In genomic region chr5:25245806-25246472, GRCm38 (mm10) we compare ENCODE assay signal across 38 mouse cellular contexts. TPM values are rescaled to one million over a fixed set of nuclear protein-coding genes. Genes with fewer than 3 reads are reported as not detected.
DNase-seq lines count a peak whose midpoint lies in the region; ATAC-seq and TF ChIP-seq lines count a peak whose summit lies in the region.
"Had no signal": no experiment of that assay in that cellular context is flagged by ENCODE, and none has a peak within 500 bp of the region (broad histone marks: within the 10 kb centered on the region; RNA-seq: fewer than 3 reads in every experiment).

No protein-coding gene starts in this region.

- TF ChIP-seq CTCF in midbrain, postnatal 0 days (IDR thresholded peaks at IDR 0.05), result no peak

- peaks cover 21% of the 10 kb centered on the region for H3K36me3 ChIP-seq in kidney, embryonic 15.5 days
- 0 out of 2 replicates have a peak, but pooled peaks cover 3% of the 10 kb centered on the region for H3K36me3 ChIP-seq in midbrain, embryonic 11.5 days (ENCODE audit: control insufficient read depth, insufficient read depth, low read length)
- H3K36me3 ChIP-seq in midbrain, postnatal 0 days (ENCODE audit: insufficient read depth, low read length), result peaks cover 12% of the 10 kb centered on the region; the same call in 1 of the 2 replicates

- peak overlapping the region; percentile 52 for H3K27ac ChIP-seq in kidney, embryonic 15.5 days
- H3K27ac ChIP-seq in midbrain, embryonic 11.5 days (ENCODE audit: low read depth, low read length), result no peak overlapping the region
- H3K27ac ChIP-seq in midbrain, postnatal 0 days (ENCODE audit: low read depth, low read length), result no peak overlapping the region
- H3K27ac ChIP-seq: embryonic facial prominence, embryonic 13.5 days; heart, embryonic 15.5 days; hindbrain, embryonic 12.5 days; hindbrain, postnatal 0 days; intestine, embryonic 15.5 days; limb, embryonic 10.5 days; limb, embryonic 15.5 days; midbrain, embryonic 10.5 days; neural tube, embryonic 12.5 days had no signal

- no peak overlapping the region for H3K4me2 ChIP-seq in kidney, embryonic 15.5 days
- H3K4me2 ChIP-seq in midbrain, embryonic 11.5 days, result no peak overlapping the region
- H3K4me2 ChIP-seq in midbrain, postnatal 0 days (ENCODE audit: low read depth, low read length, poor library complexity, severe bottlenecking), result no peak overlapping the region
- H3K4me2 ChIP-seq: embryonic facial prominence, embryonic 13.5 days; heart, embryonic 15.5 days; hindbrain, embryonic 12.5 days; intestine, embryonic 15.5 days; limb, embryonic 15.5 days; neural tube, embryonic 12.5 days had no signal

- H3K4me1 ChIP-seq in kidney, embryonic 15.5 days, result 0 out of 2 replicates have a peak, but pooled peaks cover 7% of the 10 kb centered on the region
- no peaks in the 10 kb centered on the region for H3K4me1 ChIP-seq in midbrain, embryonic 11.5 days (ENCODE audit: control insufficient read depth, insufficient read depth, low read length)
- H3K4me1 ChIP-seq in midbrain, postnatal 0 days (ENCODE audit: insufficient read depth, low read length), result no peaks in the 10 kb centered on the region
- H3K4me1 ChIP-seq: embryonic facial prominence, embryonic 13.5 days; heart, embryonic 15.5 days; hindbrain, embryonic 12.5 days; intestine, embryonic 15.5 days; limb, embryonic 10.5 days; limb, embryonic 15.5 days; midbrain, embryonic 10.5 days; neural tube, embryonic 12.5 days had no signal

- H3K27me3 ChIP-seq in kidney, embryonic 15.5 days, result no peaks in the 10 kb centered on the region
- no peaks in the 10 kb centered on the region for H3K27me3 ChIP-seq in midbrain, embryonic 11.5 days (ENCODE audit: control insufficient read depth, insufficient read depth, low read length)
- no peaks in the 10 kb centered on the region for H3K27me3 ChIP-seq in midbrain, postnatal 0 days (ENCODE audit: insufficient read depth, low read length)
- H3K27me3 ChIP-seq: embryonic facial prominence, embryonic 13.5 days; heart, embryonic 15.5 days; hindbrain, embryonic 12.5 days; intestine, embryonic 15.5 days; limb, embryonic 15.5 days; neural tube, embryonic 12.5 days had no signal

- H3K9ac ChIP-seq in kidney, embryonic 15.5 days, result no peak overlapping the region
- no peak overlapping the region for H3K9ac ChIP-seq in midbrain, embryonic 11.5 days (ENCODE audit: low read length)
- H3K9ac ChIP-seq in midbrain, postnatal 0 days (replicated peaks; ENCODE audit: low read length, poor library complexity, severe bottlenecking), result no peak overlapping the region
- H3K9ac ChIP-seq: embryonic facial prominence, embryonic 13.5 days; heart, embryonic 15.5 days; hindbrain, embryonic 12.5 days; intestine, embryonic 15.5 days; limb, embryonic 15.5 days; neural tube, embryonic 12.5 days had no signal

- DNase-seq in adrenal gland, adult 2 months, result peak; percentile 41
- DNase-seq in adrenal gland, adult 18-20 months (ENCODE audit: low spot score in 2 of 2), result no peak
- no peak for DNase-seq in kidney, adult 11 months
- DNase-seq in midbrain, embryonic 11.5 days (ENCODE audit: low spot score, missing footprints), result peak; percentile 35
- DNase-seq in midbrain, postnatal 0 days (ENCODE audit: low spot score), result no peak
- DNase-seq in kidney, postnatal 14 days, result peak; percentile 54
- no peak for DNase-seq in frontal cortex, adult 2 months (ENCODE audit: extremely low spot score in 1 of 2, low spot score in 1 of 2)
- DNase-seq: adrenal gland, postnatal 14 days; cerebellum, adult 11 months; cerebellum, adult 9-10 months; cerebellum, postnatal 36 days; layer of hippocampus, postnatal 36 days; right cerebral cortex, adult 18-20 months; right cerebral cortex, postnatal 4 days; thymus, adult 2 months; thymus, postnatal 36 days had no signal

- H3K9me3 ChIP-seq in kidney, embryonic 15.5 days (replicated peaks), result no peaks in the 10 kb centered on the region
- H3K9me3 ChIP-seq in midbrain, embryonic 11.5 days (ENCODE audit: control insufficient read depth, low read length), result no peaks in the 10 kb centered on the region
- no peaks in the 10 kb centered on the region for H3K9me3 ChIP-seq in midbrain, postnatal 0 days (ENCODE audit: low read length)
- H3K9me3 ChIP-seq: embryonic facial prominence, embryonic 13.5 days; heart, embryonic 15.5 days; hindbrain, embryonic 12.5 days; intestine, embryonic 15.5 days; limb, embryonic 10.5 days; limb, embryonic 15.5 days; midbrain, embryonic 10.5 days; neural tube, embryonic 12.5 days had no signal

- H3K4me3 ChIP-seq in kidney, embryonic 15.5 days (replicated peaks), result no peak overlapping the region
- H3K4me3 ChIP-seq in midbrain, embryonic 11.5 days (ENCODE audit: low read depth, low read length), result no peak overlapping the region
- no peak overlapping the region for H3K4me3 ChIP-seq in midbrain, postnatal 0 days (ENCODE audit: low read depth, low read length)
- H3K4me3 ChIP-seq: embryonic facial prominence, embryonic 13.5 days; heart, embryonic 15.5 days; hindbrain, embryonic 12.5 days; intestine, embryonic 15.5 days; limb, embryonic 10.5 days; limb, embryonic 15.5 days; midbrain, embryonic 10.5 days; myocyte; neural tube, embryonic 12.5 days had no signal

- WGBS in kidney, embryonic 15.5 days, result 69% methylated on average over 10 of the region's 10 CpGs
- WGBS in midbrain, embryonic 11.5 days, result 87% methylated on average over 10 of the region's 10 CpGs
- WGBS in midbrain, postnatal 0 days, result 94% methylated on average over 10 of the region's 10 CpGs

- ATAC-seq in kidney, embryonic 15.5 days (replicated peaks; ENCODE audit: low FRiP score), result no peak
- no peak for ATAC-seq in midbrain, embryonic 11.5 days (ENCODE audit: low FRiP score)
- ATAC-seq in midbrain, postnatal 0 days (ENCODE audit: low FRiP score), result no peak
- ATAC-seq: forebrain, embryonic 16.5 days; hindbrain, postnatal 0 days; intestine, embryonic 15.5 days; lung, postnatal 0 days; midbrain, embryonic 16.5 days had no signal

RNA-seq across cellular contexts. Expression of gene E130116L18Rik, which starts 23.0 kb away (rescaled TPM):
- total RNA-seq in adrenal gland, adult 2 months (2021), result not detected
- 2.1 TPM in 1 of 2 replicates, not detected in the other for polyA plus RNA-seq in adrenal gland, adult 2 months (2012; rRNA removed)
- total RNA-seq in adrenal gland, adult 18-20 months (2021), result not detected
- 1.9 TPM in 1 of 2 replicates, not detected in the other for polyA plus RNA-seq in kidney, embryonic 15.5 days (2015; fragmentation: Nextera tagmentation; extraction: Ambion mirVana)
- not detected in 2 replicates for polyA plus RNA-seq in midbrain, embryonic 11.5 days (2014; fragmentation: Nextera tagmentation; extraction: Ambion mirVana)
- not detected in 2 replicates for total RNA-seq in midbrain, postnatal 0 days (2014; rRNA removed)
- polyA plus RNA-seq in midbrain, postnatal 0 days (2015; fragmentation: Nextera tagmentation; extraction: Ambion mirVana), result 1.5 TPM in 1 of 2 replicates, not detected in the other
- polyA plus RNA-seq in frontal cortex, adult 2 months (2012; rRNA removed), result not detected in 2 replicates
- total RNA-seq: adrenal gland, postnatal 14 days; gastrocnemius, adult 8-10 months; gastrocnemius, postnatal 4 days; heart, postnatal 25 days; hindbrain, postnatal 0 days; layer of hippocampus, adult 8-10 months; layer of hippocampus, postnatal 36 days; megakaryocyte progenitor cell, adult 5-6 weeks; MEL had no signal
- polyA plus RNA-seq: embryonic facial prominence, embryonic 13.5 days; forebrain, embryonic 11.5 days; forebrain, embryonic 16.5 days; heart, embryonic 15.5 days; hindbrain, embryonic 12.5 days; intestine, embryonic 15.5 days; limb, embryonic 10.5 days; limb, embryonic 15.5 days; liver, embryonic 16.5 days; midbrain, embryonic 10.5 days; midbrain, embryonic 16.5 days; myocyte; neural tube, embryonic 12.5 days; thymus, adult 2 months had no signal

RNA-seq across cellular contexts. Expression of gene Galnt11, which starts 24.2 kb away (rescaled TPM):
- 10 to 100 TPM; 32.6 to 47.8 TPM for total RNA-seq in adrenal gland, adult 2 months (2021)
- 11.0 and 12.3 TPM in 2 replicates for polyA plus RNA-seq in adrenal gland, adult 2 months (2012; rRNA removed)
- 10 to 100 TPM; 45.2 to 49.2 TPM for total RNA-seq in adrenal gland, adult 18-20 months (2021)
- 69.8 and 71.3 TPM in 2 replicates for polyA plus RNA-seq in kidney, embryonic 15.5 days (2015; fragmentation: Nextera tagmentation; extraction: Ambion mirVana)
- 40.3 and 41.3 TPM in 2 replicates for polyA plus RNA-seq in midbrain, embryonic 11.5 days (2014; fragmentation: Nextera tagmentation; extraction: Ambion mirVana)
- 67.3 and 77.0 TPM in 2 replicates for total RNA-seq in midbrain, postnatal 0 days (2014; rRNA removed)
- polyA plus RNA-seq in midbrain, postnatal 0 days (2015; fragmentation: Nextera tagmentation; extraction: Ambion mirVana), result 56.9 and 61.0 TPM in 2 replicates
- polyA plus RNA-seq in frontal cortex, adult 2 months (2012; rRNA removed), result 39.7 and 42.2 TPM in 2 replicates

Comparison
In these comparisons a context has a peak if more than half of its experiments do, and no peak if none do; other contexts are left out.
1. DNase-seq: peak in adrenal gland, adult 2 months (single experiment), midbrain, embryonic 11.5 days (single experiment) and kidney, postnatal 14 days (single experiment); none in adrenal gland, adult 18-20 months (0 of 2), kidney, adult 11 months (single experiment), midbrain, postnatal 0 days (single experiment) and frontal cortex, adult 2 months (0 of 2).